Mouse (Mus musculus) heart, postnatal 36 days (tissue): ENCODE data around the gene Klb. TPM values are rescaled to one million over a fixed set of nuclear protein-coding genes. Genes with fewer than 3 reads are reported as not detected.
"Not testable (repeated sequence)": the region's sequence is repeated elsewhere in the genome, so short reads cannot be mapped to it uniquely, and the experiment has no call there.

Experiments used
- DNase-seq, 2 experiments: peaks; one replicate each; pipeline ENCODE4 v3.0.0; 2021 to 2022
- intact Hi-C: fragments of 180-260 bp; cut with DNase I; formaldehyde crosslinking; loops from one replicate; pipeline ENCODE4 v1.15.1; 2025
- total RNA-seq, 2 experiments: library from RNA; stranded (reverse); gene quantifications; 2 replicates each; pipeline ENCODE4 v1.2.3; 2021

Klb gene
- total RNA-seq: under 1 TPM; 0.14 to 0.36 TPM

GRCm38 (mm10) chr5:65348168-65348567, at the start of gene Klb:
TSS of gene Klb (plus strand) at chr5:65348314.
- DNase-seq: no peak
- intact Hi-C loops: no loop called here

GRCm38 (mm10) chr5:65299623-65300022, 48.5 kb upstream of the Klb start:
- DNase-seq, intact Hi-C loops: not testable (repeated sequence)

GRCm38 (mm10) chr5:65300121-65300520, 48.0 kb upstream of the Klb start:
- no peak for DNase-seq
- intact Hi-C loops: no loop called here

GRCm38 (mm10) chr5:65305516-65305915, 42.6 kb upstream of the Klb start:
- no peak for DNase-seq
- intact Hi-C loops: no loop called here

- DNase-seq: no peak
- intact Hi-C loops: no loop called here
These were observed 39.9 kb upstream of the Klb start for GRCm38 (mm10) chr5:65308208-65308607.

- DNase-seq: no peak
- intact Hi-C loops: no loop called here
These were observed 39.2 kb upstream of the Klb start for GRCm38 (mm10) chr5:65308866-65309265.

- DNase-seq: no peak
- intact Hi-C loops: no loop called here
These were observed 28.9 kb upstream of the Klb start for GRCm38 (mm10) chr5:65319176-65319575.

- DNase-seq: no peak
- intact Hi-C loops: no loop called here
These were observed 25.9 kb upstream of the Klb start for GRCm38 (mm10) chr5:65322165-65322564.

GRCm38 (mm10) chr5:65324271-65324670, 23.8 kb upstream of the Klb start:
- intact Hi-C loops: no loop called here
- no peak for DNase-seq

GRCm38 (mm10) chr5:65324758-65325355, 23.3 kb upstream of the Klb start:
- intact Hi-C loops: loop anchor here (5.0 kb wide), 1 partner anchor 48 kb away; no protein-coding TSS in a partner anchor
- no peak for DNase-seq

- DNase-seq: peak; percentile 24 to 43
- intact Hi-C loops: loop anchor here (5.0 kb wide), 1 partner anchor 49 kb away; no protein-coding TSS in a partner anchor
These were observed 21.9 kb upstream of the Klb start for GRCm38 (mm10) chr5:65326212-65326611.

- no peak for DNase-seq
- intact Hi-C loops: loop anchor here (5.0 kb wide), 1 partner anchor 53 kb away; no protein-coding TSS in a partner anchor
These were observed 18.1 kb upstream of the Klb start for GRCm38 (mm10) chr5:65329971-65330370.

GRCm38 (mm10) chr5:65334788-65335187, 13.3 kb upstream of the Klb start:
- no peak for DNase-seq
- intact Hi-C loops: loop anchor here (1.0 kb wide), 1 partner anchor 57 kb away; the partner anchor contains the start of genes Lias and Rpl9

GRCm38 (mm10) chr5:65335298-65336074, 12.6 kb upstream of the Klb start, which contains the start of gene Rfc1:
TSS of gene Rfc1 (minus strand) at chr5:65335670.
- DNase-seq: peak; percentile 87 to 89
- intact Hi-C loops: loop anchor here (1.0 kb wide), 1 partner anchor 56 kb away; the partner anchor contains the start of genes Lias and Rpl9

- no peak for DNase-seq
- intact Hi-C loops: no loop called here
These were observed 12.1 kb upstream of the Klb start for GRCm38 (mm10) chr5:65336075-65336355.

- intact Hi-C loops: no loop called here
- no peak for DNase-seq
These were observed 9.7 kb upstream of the Klb start for GRCm38 (mm10) chr5:65338394-65338793.

GRCm38 (mm10) chr5:65340167-65340566, 7.9 kb upstream of the Klb start:
- no peak for DNase-seq
- intact Hi-C loops: no loop called here

- DNase-seq: no peak
- intact Hi-C loops: no loop called here
These were observed 2.4 kb downstream of the Klb start for GRCm38 (mm10) chr5:65350508-65350907.

- no peak for DNase-seq
- intact Hi-C loops: no loop called here
These were observed 6.0 kb downstream of the Klb start for GRCm38 (mm10) chr5:65354097-65354496.

- intact Hi-C loops: no loop called here
These were observed 6.9 kb downstream of the Klb start for GRCm38 (mm10) chr5:65354985-65355384.

GRCm38 (mm10) chr5:65356851-65357250, 8.7 kb downstream of the Klb start:
- no peak for DNase-seq
- intact Hi-C loops: no loop called here

More at GRCm38 (mm10) chr5:65354985-65355384, 6.9 kb downstream of the Klb start:
- DNase-seq: no peak

GRCm38 (mm10) chr5:65357771-65358170, 9.7 kb downstream of the Klb start:
- no peak for DNase-seq
- intact Hi-C loops: no loop called here
